Mouse (Mus musculus) liver, adult 2 months (tissue): ENCODE results near the gene Eif4a2. TPM values are rescaled to one million over a fixed set of nuclear protein-coding genes. Genes with fewer than 3 reads are reported as not detected.

Experiments used
- DNase-seq: peaks from one replicate; pipeline ENCODE4 v3.0.0-alpha.2; 2011; ENCODE audit warnings: low read depth, low spot score; ENCODE audit errors: extremely low read depth
- H3K27ac ChIP-seq: fragments of 200-500 bp; replicated peaks from 2 replicates; pipeline ENCODE4 v1.5.1; 2012; ENCODE audit warnings: low read depth, mild to moderate bottlenecking, control low read depth, inconsistent platforms, low read length; ENCODE audit not compliant: insufficient read depth
- H3K27me3 ChIP-seq: fragments of 200-500 bp; 2 replicates; pipeline ENCODE4 v1.6.1; 2012; ENCODE audit warnings: mild to moderate bottlenecking, moderate library complexity, low read length, inconsistent platforms; ENCODE audit not compliant: control insufficient read depth, insufficient read depth
- H3K36me3 ChIP-seq: fragments of 200-500 bp; 2 replicates; pipeline ENCODE4 v1.6.1; 2012; ENCODE audit warnings: low read length, inconsistent platforms; ENCODE audit not compliant: control insufficient read depth, insufficient read depth
- H3K4me1 ChIP-seq: fragments of 200-500 bp; 2 replicates; pipeline ENCODE4 v1.6.1; 2011; ENCODE audit warnings: low read length; ENCODE audit not compliant: control insufficient read depth, insufficient read depth
- H3K4me3 ChIP-seq: fragments of 200-500 bp; 2 replicates; pipeline ENCODE4 v1.5.1; 2011; ENCODE audit warnings: low read depth, mild to moderate bottlenecking, control low read depth, low read length, moderate library complexity; ENCODE audit not compliant: insufficient read depth
- H3K79me2 ChIP-seq: fragments of 200-500 bp; 2 replicates; pipeline ENCODE4 v1.6.1; 2012; ENCODE audit warnings: inconsistent platforms, mild to moderate bottlenecking, low read length, moderate library complexity; ENCODE audit not compliant: control insufficient read depth, insufficient read depth
- H3K9ac ChIP-seq: fragments of 200-500 bp; 2 replicates; pipeline ENCODE4 v1.6.1; 2012; ENCODE audit warnings: low read depth, mild to moderate bottlenecking, control low read depth, inconsistent platforms, low read length
- CTCF ChIP-seq: fragments of 200-500 bp; IDR thresholded peaks from 2 replicates; pipeline ENCODE4 v1.5.1; 2011; ENCODE audit warnings: low read depth, low read length, control low read depth
- POLR2A ChIP-seq: fragments of 200-500 bp; IDR thresholded peaks from 2 replicates; pipeline ENCODE4 v1.6.1; 2011; ENCODE audit warnings: low read length, control low read depth; ENCODE audit not compliant: insufficient read depth; ENCODE audit errors: extremely low read depth
- WGBS: fragments of 180-500 bp; shearing (Covaris S2); methylation state at CpG from one replicate; pipeline ENCODE4 v1.1.7; 2018; 5-methylcytosine and 5-hydroxymethylcytosine counted together
- polyA plus RNA-seq: library from polyadenylated mRNA; depleted of rRNA; stranded (reverse); fragments of >200 nt; gene quantifications from 2 replicates; pipeline ENCODE4 v1.2.3, GENCODE M21; 2012
- total RNA-seq: library from RNA; depleted of rRNA; stranded (reverse); fragments of >200 nt; gene quantifications from 2 replicates; pipeline ENCODE4 v1.2.3, GENCODE M21; 2014

Gene Eif4a2
- total and polyA plus RNA-seq, 2 experiments, result 75.9 to 412 TPM

- Histone ChIP-seq H3K36me3 (no peaks in the 10 kb centered on the region), H3K4me1 (peaks cover 10% of the 10 kb centered on the region), H3K9ac (no peak overlapping the region), H3K79me2 (no peaks in the 10 kb centered on the region), H3K27me3 (no peaks in the 10 kb centered on the region), H3K27ac (no peak overlapping the region), H3K4me3 (no peak overlapping the region)
- 100% methylated on average over 1 of the region's 1 CpGs for WGBS
- TF ChIP-seq CTCF (no peak), POLR2A (no peak)
- no peak for DNase-seq
Measured at GRCm38 (mm10) chr16:23132336-23132735, 25.1 kb downstream of the Eif4a2 start.

- H3K36me3 ChIP-seq, result no peaks in the 10 kb centered on the region
- H3K9ac ChIP-seq, result no peak overlapping the region
- TF ChIP-seq POLR2A (no peak), CTCF (peak; percentile 46)
- WGBS, result 26% methylated on average over 11 of the region's 11 CpGs
- no peak overlapping the region for H3K4me3 ChIP-seq
- H3K27me3 ChIP-seq, result no peaks in the 10 kb centered on the region
- peaks cover under 1% of the 10 kb centered on the region; the same call in 1 of the 2 replicates for H3K4me1 ChIP-seq
- no peaks in the 10 kb centered on the region for H3K79me2 ChIP-seq
- peak; percentile 64 for DNase-seq
- no peak overlapping the region for H3K27ac ChIP-seq
Measured at GRCm38 (mm10) chr16:23135421-23136149, 28.3 kb downstream of the Eif4a2 start.

GRCm38 (mm10) chr16:23136406-23136970, 29.2 kb downstream of the Eif4a2 start:
- Histone ChIP-seq H3K9ac (no peak overlapping the region), H3K27me3 (no peaks in the 10 kb centered on the region), H3K27ac (no peak overlapping the region), H3K36me3 (no peaks in the 10 kb centered on the region), H3K4me3 (no peak overlapping the region), H3K79me2 (no peaks in the 10 kb centered on the region), H3K4me1 (no peaks in the 10 kb centered on the region)
- no peak for TF ChIP-seq POLR2A
- no peak for TF ChIP-seq CTCF
- WGBS, result 64% methylated on average over 4 of the region's 4 CpGs
- no peak for DNase-seq

- Histone ChIP-seq H3K27me3 (no peaks in the 10 kb centered on the region), H3K36me3 (no peaks in the 10 kb centered on the region), H3K79me2 (no peaks in the 10 kb centered on the region), H3K27ac (no peak overlapping the region), H3K4me3 (no peak overlapping the region), H3K4me1 (peaks cover 4% of the 10 kb centered on the region), H3K9ac (no peak overlapping the region)
- 92% methylated on average over 3 of the region's 3 CpGs for WGBS
- no peak for TF ChIP-seq CTCF
- TF ChIP-seq POLR2A, result no peak
- DNase-seq, result no peak
Measured at GRCm38 (mm10) chr16:23140911-23141310, 33.7 kb downstream of the Eif4a2 start.

- no peak overlapping the region for H3K4me3 ChIP-seq
- no peaks in the 10 kb centered on the region for H3K27me3 ChIP-seq
- H3K9ac ChIP-seq, result no peak overlapping the region
- no peaks in the 10 kb centered on the region for H3K36me3 ChIP-seq
- no peaks in the 10 kb centered on the region for H3K79me2 ChIP-seq
- peak; percentile 92 for DNase-seq
- H3K4me1 ChIP-seq, result peaks cover 15% of the 10 kb centered on the region
- WGBS, result 29% methylated on average over 7 of the region's 7 CpGs
- TF ChIP-seq CTCF (no peak), POLR2A (no peak)
- H3K27ac ChIP-seq, result peak overlapping the region; percentile 30
Measured at GRCm38 (mm10) chr16:23144326-23144725, 37.1 kb downstream of the Eif4a2 start.

GRCm38 (mm10) chr16:23145211-23145610, 38.0 kb downstream of the Eif4a2 start:
- no peak for DNase-seq
- Histone ChIP-seq H3K36me3 (no peaks in the 10 kb centered on the region), H3K4me1 (peaks cover 21% of the 10 kb centered on the region), H3K79me2 (no peaks in the 10 kb centered on the region), H3K4me3 (no peak overlapping the region), H3K9ac (no peak overlapping the region), H3K27ac (no peak overlapping the region), H3K27me3 (no peaks in the 10 kb centered on the region)
- WGBS, result 80% methylated on average over 5 of the region's 5 CpGs
- TF ChIP-seq POLR2A (no peak), CTCF (no peak)
